Mouse (Mus musculus) spleen, adult 2 months (tissue): ENCODE measurements around the gene Gm49394. TPM values are rescaled to one million over a fixed set of nuclear protein-coding genes. Genes with fewer than 3 reads are reported as not detected.

ENCODE experiments used
- DNase-seq, 2 experiments: peaks; one replicate each; pipeline versions ENCODE4 v3.0.0 to v3.0.0-alpha.2; 2012 to 2021; ENCODE audit warnings: low spot score in 2 of 2, low read depth in 1 of 2
- H3K27ac ChIP-seq: fragments of 200-500 bp; 2 replicates; pipeline ENCODE4 v1.5.1; 2012; ENCODE audit warnings: low read length, inconsistent platforms; ENCODE audit not compliant: insufficient read depth
- H3K27me3 ChIP-seq: fragments of 200-500 bp; 2 replicates; pipeline ENCODE4 v1.6.1; 2012; ENCODE audit warnings: mild to moderate bottlenecking, moderate library complexity, low read length, inconsistent platforms; ENCODE audit not compliant: control insufficient read depth, insufficient read depth
- H3K36me3 ChIP-seq: fragments of 200-500 bp; 2 replicates; pipeline ENCODE4 v1.6.1; 2012; ENCODE audit warnings: mild to moderate bottlenecking, low read length, inconsistent platforms; ENCODE audit not compliant: control insufficient read depth, insufficient read depth
- H3K4me1 ChIP-seq: fragments of 200-500 bp; 2 replicates; pipeline ENCODE4 v1.6.1; 2011; ENCODE audit warnings: inconsistent platforms; ENCODE audit not compliant: control insufficient read depth, insufficient read depth, insufficient read length
- H3K4me3 ChIP-seq: fragments of 200-500 bp; 2 replicates; pipeline ENCODE4 v1.5.1; 2011; ENCODE audit warnings: mild to moderate bottlenecking, inconsistent platforms; ENCODE audit not compliant: insufficient read depth, insufficient read length; ENCODE audit errors: extremely low read depth
- CTCF ChIP-seq: fragments of 200-500 bp; IDR thresholded peaks from 2 replicates; pipeline ENCODE4 v1.5.1; 2011; ENCODE audit warnings: mild to moderate bottlenecking, inconsistent platforms; ENCODE audit not compliant: insufficient read depth, insufficient read length, insufficient replicate concordance; ENCODE audit errors: extremely low read depth
- POLR2A ChIP-seq: fragments of 200-500 bp; IDR thresholded peaks from 2 replicates; pipeline ENCODE4 v1.6.1; 2011; ENCODE audit warnings: low read depth, low read length, inconsistent platforms
- WGBS: fragments of 180-500 bp; shearing (Covaris S2); methylation state at CpG from one replicate; pipeline ENCODE4 v1.1.7; 2018; 5-methylcytosine and 5-hydroxymethylcytosine counted together
- polyA plus RNA-seq: library from polyadenylated mRNA; depleted of rRNA; stranded (reverse); fragments of >200 nt; gene quantifications from 2 replicates; pipeline ENCODE4 v1.2.3, GENCODE M21; 2012

Gm49394 gene
- polyA plus RNA-seq, 1 experiment, result not detected

DNA sequence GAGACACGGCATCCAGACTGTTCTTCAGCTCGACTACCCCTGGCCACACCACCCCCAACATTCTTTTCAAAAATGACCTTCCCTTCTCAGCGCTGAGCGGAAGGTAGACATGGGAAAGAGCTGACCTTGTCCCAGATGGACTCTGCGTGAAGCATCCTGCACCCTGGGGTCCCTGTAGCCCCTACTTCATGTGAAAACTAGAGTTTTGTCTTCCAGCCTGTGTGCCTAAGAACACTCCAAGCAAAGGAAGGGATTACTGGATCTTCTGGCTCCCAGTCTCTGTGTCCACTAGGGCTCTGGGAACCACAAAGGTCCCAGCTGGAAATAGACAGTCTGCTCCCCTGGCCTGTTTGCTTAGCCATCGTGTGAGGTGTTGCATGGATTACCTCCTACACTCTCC, 5.4 kb upstream of the Gm49394 start:
- H3K4me3 ChIP-seq, result no peak overlapping the region
- DNase-seq, result no peak
- no peaks in the 10 kb centered on the region for H3K27me3 ChIP-seq
- no peaks in the 10 kb centered on the region for H3K4me1 ChIP-seq
- H3K27ac ChIP-seq, result no peak overlapping the region
- no peak for TF ChIP-seq POLR2A
- H3K36me3 ChIP-seq, result no peaks in the 10 kb centered on the region
- 79% methylated on average over 6 of the region's 6 CpGs for WGBS

DNA sequence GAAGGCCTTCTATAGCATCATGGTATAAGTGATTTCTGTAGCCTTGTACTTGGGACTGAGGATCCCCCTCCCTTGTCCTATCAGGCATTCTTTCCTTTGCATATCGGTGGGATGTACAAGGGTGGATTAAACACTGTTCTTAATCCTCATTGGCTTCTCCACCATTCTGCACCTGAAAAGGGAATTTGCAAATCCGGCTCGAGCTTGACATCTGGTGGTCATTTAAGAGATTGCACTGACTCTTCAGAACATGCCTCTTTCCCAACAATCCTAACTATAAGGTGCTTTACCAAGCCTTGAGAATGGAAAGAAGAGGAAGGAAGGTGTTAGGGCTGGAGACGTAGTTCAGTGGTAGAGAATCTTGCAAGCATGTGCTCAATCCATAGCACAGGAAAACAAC, 2.4 kb upstream of the Gm49394 start:
- H3K27ac ChIP-seq, result no peak overlapping the region
- no peaks in the 10 kb centered on the region for H3K4me1 ChIP-seq
- DNase-seq, result peak in 1 of 2 experiments; percentile 7
- peak; percentile 25; the same call in 1 of the 2 replicates for TF ChIP-seq CTCF
- TF ChIP-seq POLR2A, result no peak
- H3K36me3 ChIP-seq, result no peaks in the 10 kb centered on the region
- no peaks in the 10 kb centered on the region for H3K27me3 ChIP-seq
- no peak overlapping the region for H3K4me3 ChIP-seq
- 12% methylated on average over 4 of the region's 4 CpGs for WGBS

DNA sequence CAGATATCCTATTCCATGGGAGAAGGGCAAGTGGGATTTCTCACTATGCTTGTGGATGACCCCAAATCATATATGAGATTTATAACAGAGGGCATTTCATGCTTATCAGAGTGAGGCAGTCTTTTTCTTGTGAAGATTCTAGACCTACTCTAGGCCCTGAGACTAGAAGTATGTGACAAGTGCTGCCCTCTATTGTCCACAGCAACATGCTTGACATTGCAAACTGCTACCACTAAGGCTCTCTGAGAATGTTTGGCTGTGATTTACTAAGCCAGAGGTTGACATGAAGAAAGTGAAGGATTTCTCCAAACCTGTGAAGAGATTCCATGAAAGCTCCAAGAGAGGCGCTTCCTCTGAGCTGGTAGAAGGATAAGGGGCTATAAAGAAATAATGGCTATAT, 1.3 kb upstream of the Gm49394 start:
- H3K4me3 ChIP-seq, result no peak overlapping the region
- TF ChIP-seq POLR2A (no peak), CTCF (no peak)
- H3K4me1 ChIP-seq, result no peaks in the 10 kb centered on the region
- H3K27me3 ChIP-seq, result no peaks in the 10 kb centered on the region
- 87% methylated on average over 1 of the region's 1 CpGs for WGBS
- no peak for DNase-seq
- no peaks in the 10 kb centered on the region for H3K36me3 ChIP-seq
- H3K27ac ChIP-seq, result no peak overlapping the region

DNA sequence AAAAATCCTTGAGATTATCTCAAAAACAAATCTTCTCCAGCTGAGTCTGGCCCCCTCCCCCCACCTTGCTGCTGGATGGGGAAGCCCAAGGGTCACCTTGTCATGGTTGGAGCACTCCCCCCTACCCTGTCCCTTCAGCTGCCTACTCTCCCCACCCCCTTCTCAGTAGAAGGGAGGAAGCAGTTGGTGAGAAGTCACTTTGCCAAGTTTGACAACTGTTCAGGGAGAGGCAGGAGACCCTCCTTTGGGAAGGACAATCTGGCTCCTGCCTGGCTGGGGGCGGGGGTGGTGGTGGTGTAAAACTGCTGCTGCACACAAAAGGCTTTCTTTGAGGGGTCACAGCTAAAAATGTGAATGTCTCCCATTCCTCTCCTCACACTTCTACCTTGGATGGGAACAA, 1.4 kb downstream of the Gm49394 start:
- no peak overlapping the region for H3K27ac ChIP-seq
- H3K4me1 ChIP-seq, result no peaks in the 10 kb centered on the region
- no peak overlapping the region for H3K4me3 ChIP-seq
- H3K27me3 ChIP-seq, result peaks cover 12% of the 10 kb centered on the region
- TF ChIP-seq POLR2A (no peak), CTCF (no peak)
- DNase-seq, result no peak
- H3K36me3 ChIP-seq, result no peaks in the 10 kb centered on the region
- 81% methylated on average over 1 of the region's 1 CpGs for WGBS

DNA sequence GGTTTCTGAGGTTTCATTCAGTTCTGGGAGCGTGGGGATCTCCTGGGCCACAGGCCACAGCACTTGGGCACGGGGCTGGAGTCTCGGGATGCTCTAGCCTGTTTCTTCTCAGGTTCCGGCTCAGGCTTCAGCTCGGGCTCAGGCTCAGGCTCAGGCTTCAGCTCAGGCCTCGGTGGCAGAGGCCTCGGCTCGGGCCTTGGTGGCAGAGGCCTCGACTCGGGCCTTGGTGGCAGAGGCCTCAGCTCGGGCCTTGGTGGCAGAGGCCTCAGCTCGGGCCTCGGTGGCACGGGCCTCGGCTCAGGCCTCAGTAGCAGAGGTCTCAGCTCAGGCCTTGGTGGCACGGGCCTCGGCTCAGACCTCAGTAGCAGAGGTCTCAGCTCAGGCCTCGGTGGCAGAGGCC, 2.2 kb downstream of the Gm49394 start:
- Histone ChIP-seq H3K27ac (no peak overlapping the region), H3K4me3 (no peak overlapping the region), H3K4me1 (no peaks in the 10 kb centered on the region), H3K36me3 (no peaks in the 10 kb centered on the region), H3K27me3 (peaks cover 12% of the 10 kb centered on the region)
- DNase-seq, result no peak
- TF ChIP-seq CTCF (no peak), POLR2A (no peak)
- WGBS, result 92% methylated on average over 18 of the region's 18 CpGs

DNA sequence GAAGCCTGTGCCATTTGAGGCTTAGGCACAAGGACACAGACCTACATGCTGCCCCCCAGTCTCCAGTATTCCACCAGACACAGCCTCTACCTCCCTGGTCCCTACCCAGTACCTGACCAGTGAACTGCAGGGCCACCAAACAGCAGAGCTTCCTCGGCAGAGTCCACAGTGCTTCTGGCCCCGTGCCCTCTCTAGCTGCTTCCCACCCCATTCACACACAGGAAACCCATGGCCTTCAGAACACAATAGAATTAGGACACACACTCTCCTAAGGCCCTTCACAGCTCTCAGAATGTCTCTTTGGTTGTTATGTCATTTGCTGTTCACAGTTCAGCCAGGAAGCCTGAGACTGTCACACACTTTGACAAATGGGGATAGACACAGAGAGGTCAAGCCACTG, 3.1 kb downstream of the Gm49394 start, which contains the start of gene Igf2:
Gene Igf2 (minus strand): TSS at position 158 of the 400 bp plus-strand sequence.
- DNase-seq, result no peak
- H3K36me3 ChIP-seq, result no peaks in the 10 kb centered on the region
- H3K27me3 ChIP-seq, result peaks cover 12% of the 10 kb centered on the region
- H3K4me3 ChIP-seq, result no peak within 1 kb of the TSS
- H3K27ac ChIP-seq, result no peak within 1 kb of the TSS
- WGBS, result 44% methylated on average over 2 of the region's 2 CpGs
- no peaks in the 10 kb centered on the region for H3K4me1 ChIP-seq
- no peak for TF ChIP-seq POLR2A
- TF ChIP-seq CTCF, result no peak

DNA sequence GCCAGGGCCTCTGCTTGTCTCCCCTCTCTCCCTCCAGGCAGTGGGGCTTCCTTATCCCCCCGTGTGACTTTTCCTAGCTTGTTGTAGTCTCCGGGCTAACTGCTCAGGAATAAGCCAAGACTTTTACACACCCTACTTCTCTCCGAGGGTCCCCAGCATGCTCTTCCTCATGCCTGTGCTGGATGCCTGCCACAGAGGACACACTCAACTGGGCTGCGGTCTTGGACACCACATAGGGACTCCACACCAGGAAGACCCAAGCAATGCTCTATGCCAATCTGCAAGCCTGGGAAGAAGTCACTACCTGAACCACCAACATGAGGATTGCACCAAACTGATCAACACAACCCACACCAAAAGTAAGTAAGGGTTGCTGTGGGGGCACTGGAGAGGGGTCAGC, 3.6 kb downstream of the Gm49394 start:
- Histone ChIP-seq H3K27me3 (peaks cover 12% of the 10 kb centered on the region), H3K4me3 (no peak overlapping the region), H3K36me3 (no peaks in the 10 kb centered on the region), H3K4me1 (no peaks in the 10 kb centered on the region), H3K27ac (no peak overlapping the region)
- TF ChIP-seq POLR2A (no peak), CTCF (no peak)
- no peak for DNase-seq
- WGBS, result 82% methylated on average over 4 of the region's 4 CpGs

DNA sequence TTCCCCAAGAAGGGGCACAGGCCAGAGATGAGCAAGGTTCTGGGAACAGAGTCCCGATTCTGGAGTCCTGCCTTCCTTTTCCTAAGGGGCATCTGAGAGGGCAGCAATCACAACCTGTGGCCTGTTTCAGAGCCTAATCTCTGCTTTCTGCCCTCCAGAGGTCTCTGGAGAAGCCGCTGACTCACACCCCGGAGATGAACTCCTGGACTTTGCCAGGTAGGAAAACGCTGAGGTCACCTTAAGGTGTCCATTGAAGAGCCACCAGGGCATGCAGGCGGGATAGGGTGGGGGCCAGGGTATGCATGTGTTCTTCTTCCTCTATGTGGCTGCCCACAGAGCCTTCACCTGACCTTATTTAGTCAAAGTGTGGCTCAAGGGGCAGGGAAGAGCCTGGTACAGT, 4.4 kb downstream of the Gm49394 start:
- no peak overlapping the region for H3K4me3 ChIP-seq
- peaks cover 17% of the 10 kb centered on the region for H3K27me3 ChIP-seq
- H3K27ac ChIP-seq, result no peak overlapping the region
- no peak for TF ChIP-seq POLR2A
- no peak for TF ChIP-seq CTCF
- no peaks in the 10 kb centered on the region for H3K36me3 ChIP-seq
- no peaks in the 10 kb centered on the region for H3K4me1 ChIP-seq
- DNase-seq, result no peak
- WGBS, result 62% methylated on average over 5 of the region's 5 CpGs
